Mouse (Mus musculus) small intestine, adult 2 months (tissue): ENCODE results near the gene Tgds.

ENCODE experiments used
- CTCF ChIP-seq: fragments of 200-500 bp; IDR thresholded peaks from 2 replicates; pipeline ENCODE4 v1.5.1; 2012; ENCODE audit warnings: low read depth, mild to moderate bottlenecking, control low read depth, inconsistent platforms, low read length, moderate library complexity, mixed read lengths; ENCODE audit not compliant: insufficient replicate concordance, insufficient read length; ENCODE audit errors: extremely low read depth
- POLR2A ChIP-seq: fragments of 200-500 bp; IDR thresholded peaks from 2 replicates; pipeline ENCODE4 v1.6.1; 2012; ENCODE audit warnings: low read depth, mild to moderate bottlenecking, control low read depth, inconsistent platforms, low read length, moderate library complexity

DNA sequence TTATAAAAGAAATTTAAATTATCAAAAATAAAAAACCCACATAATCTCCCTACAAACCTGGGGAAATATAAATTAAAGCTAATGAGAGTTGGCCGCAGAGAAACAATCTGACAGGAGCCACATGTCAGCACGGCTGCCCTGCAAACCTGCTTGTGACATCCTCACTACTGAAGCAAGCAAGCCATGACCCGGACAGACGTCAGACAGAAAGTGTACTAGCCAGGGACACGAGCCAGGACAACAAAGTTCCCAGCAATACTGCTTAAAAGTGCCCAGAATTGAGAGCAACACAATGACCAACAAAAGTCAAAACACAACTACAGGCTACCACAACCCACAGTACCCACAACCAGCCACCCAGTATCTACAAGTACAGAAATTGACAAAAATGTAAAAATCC, 6.3 kb downstream of the Tgds start:
- TF ChIP-seq POLR2A = no peak
- TF ChIP-seq CTCF = no peak
